Mouse (Mus musculus): ENCODE measurements around the gene Ntn3.

Ntn3 gene

DNA sequence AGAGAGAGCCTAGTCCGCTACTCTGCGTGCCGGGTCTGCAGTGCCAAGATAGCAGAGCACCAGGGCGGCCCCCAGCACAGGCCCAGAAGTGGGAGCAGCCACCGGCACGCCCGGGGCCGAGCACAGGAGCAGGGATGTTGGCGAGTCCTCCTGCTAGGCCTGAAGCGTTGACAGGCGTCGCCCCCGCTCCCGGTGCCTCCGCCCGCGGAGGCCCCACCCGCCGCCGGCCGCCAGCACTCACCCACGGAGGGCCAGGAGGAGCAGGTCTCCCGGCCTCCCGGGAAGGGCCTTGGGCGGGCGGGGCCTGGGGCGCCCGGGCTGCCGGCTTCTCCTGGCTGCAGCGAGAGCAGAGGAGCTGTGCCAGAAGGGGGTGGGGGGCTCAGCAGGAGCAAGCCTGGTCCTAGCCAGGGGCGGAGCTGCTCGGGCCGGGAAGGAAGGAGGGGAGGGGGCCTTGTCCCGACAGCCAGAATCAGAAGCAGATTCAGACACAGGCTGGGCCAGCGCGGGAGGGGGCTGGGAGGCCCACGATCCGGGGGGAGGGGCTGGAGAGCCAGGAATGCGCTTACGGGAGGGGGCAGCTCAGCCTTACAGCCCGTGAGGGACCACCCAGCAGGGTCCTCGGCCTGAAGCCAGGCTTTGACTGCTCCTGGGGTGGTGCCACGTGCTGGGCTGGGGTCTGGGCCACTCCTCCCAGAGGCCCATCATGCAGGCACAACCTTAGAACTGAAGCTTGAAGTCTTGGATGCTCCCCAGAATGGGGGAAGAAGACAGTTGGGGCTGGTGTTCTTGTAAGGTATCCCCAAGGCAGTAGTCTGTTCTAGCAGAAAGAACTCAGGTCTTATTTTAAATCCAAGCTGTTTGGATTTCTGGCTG, at the start of gene Ntn3:
Gene Ntn3 (minus strand): TSS at position 489 of the 873 bp plus-strand sequence.
- no peaks in the 10 kb centered on the region for H3K36me3 ChIP-seq (ENCODE audit: control insufficient read depth, insufficient read depth, low read length, poor library complexity, severe bottlenecking)
- DNase-seq (ENCODE audit: low read depth, low spot score) = peak; percentile 25
- no peaks in the 10 kb centered on the region for H3K27me3 ChIP-seq (ENCODE audit: control insufficient read depth, insufficient read depth, low read length, poor library complexity, severe bottlenecking)

DNA sequence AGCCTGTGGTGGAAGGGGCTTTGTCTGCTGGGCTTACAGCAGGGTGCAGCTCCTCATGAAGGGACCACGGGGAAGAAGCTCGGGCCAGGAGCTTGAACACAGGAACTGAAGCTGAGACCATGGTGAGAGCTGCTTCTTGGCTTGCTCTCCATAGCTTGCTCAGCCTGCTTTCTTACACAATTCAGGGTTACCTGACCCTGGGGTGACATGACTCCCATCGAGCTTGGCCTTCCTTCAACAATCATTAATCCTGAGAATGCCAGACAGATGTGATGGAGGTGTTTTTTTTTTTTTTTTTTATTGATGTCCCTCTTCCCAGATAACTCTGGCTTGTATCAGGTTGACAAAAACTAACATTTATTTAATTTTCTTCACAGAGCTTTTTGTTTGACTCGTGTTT, 49.6 kb upstream of the Ntn3 start:
- Histone ChIP-seq H3K36me3 (ENCODE audit: control insufficient read depth, insufficient read depth, low read length, poor library complexity, severe bottlenecking) (no peaks in the 10 kb centered on the region), H3K27me3 (ENCODE audit: control insufficient read depth, insufficient read depth, low read length, poor library complexity, severe bottlenecking) (no peaks in the 10 kb centered on the region)
- DNase-seq (ENCODE audit: low read depth, low spot score) = no peak

DNA sequence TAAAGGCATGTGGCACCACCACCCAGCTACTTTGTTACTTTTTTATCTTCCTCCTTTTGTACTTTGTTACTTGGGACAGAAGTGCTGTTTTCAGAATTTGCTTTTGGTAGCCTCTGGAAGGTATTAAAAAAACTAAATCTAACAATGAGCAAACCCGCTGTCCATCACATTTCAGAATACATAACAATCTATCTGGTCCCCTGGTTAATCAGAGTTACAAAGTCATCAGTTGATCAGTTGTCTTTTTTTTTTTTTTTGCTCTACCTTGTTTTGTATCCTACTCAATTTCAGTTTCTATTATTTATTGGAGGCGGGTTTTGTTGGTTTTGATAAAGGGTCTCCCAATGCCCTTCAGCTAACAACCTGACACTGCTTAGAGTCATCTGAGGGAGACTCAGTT, 43.0 kb upstream of the Ntn3 start:
- no peaks in the 10 kb centered on the region for H3K36me3 ChIP-seq (ENCODE audit: control insufficient read depth, insufficient read depth, low read length, poor library complexity, severe bottlenecking)
- no peak for DNase-seq (ENCODE audit: low read depth, low spot score)
- H3K27me3 ChIP-seq (ENCODE audit: control insufficient read depth, insufficient read depth, low read length, poor library complexity, severe bottlenecking) = no peaks in the 10 kb centered on the region

GRCm38 (mm10) chr17:24251320-24252069, 42.2 kb upstream of the Ntn3 start, which contains the start of gene Ccnf:
TSS of gene Ccnf (minus strand) at chr17:24251484.
- Histone ChIP-seq H3K36me3 (ENCODE audit: control insufficient read depth, insufficient read depth, low read length, poor library complexity, severe bottlenecking) (no peaks in the 10 kb centered on the region), H3K27me3 (ENCODE audit: control insufficient read depth, insufficient read depth, low read length, poor library complexity, severe bottlenecking) (no peaks in the 10 kb centered on the region)
- peak; percentile 98 for DNase-seq (ENCODE audit: low read depth, low spot score)

DNA sequence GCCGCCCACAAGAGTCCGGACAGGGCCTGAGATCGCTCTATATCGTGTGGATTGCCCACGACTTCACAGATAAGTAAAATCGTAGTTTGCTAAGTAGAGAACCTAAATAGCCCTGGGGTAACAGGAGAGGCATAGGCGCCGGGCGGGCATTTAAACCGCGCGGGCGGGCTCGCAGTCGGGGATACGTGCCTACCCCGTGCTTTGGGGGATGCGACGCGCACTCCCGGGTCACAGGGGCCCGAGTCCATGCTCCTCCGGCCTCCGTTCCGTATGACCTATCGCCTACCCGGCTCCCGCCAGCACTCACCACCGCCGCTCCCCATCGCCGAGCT, 41.6 kb upstream of the Ntn3 start:
- H3K27me3 ChIP-seq (ENCODE audit: control insufficient read depth, insufficient read depth, low read length, poor library complexity, severe bottlenecking) = no peaks in the 10 kb centered on the region
- no peak for DNase-seq (ENCODE audit: low read depth, low spot score)
- no peaks in the 10 kb centered on the region for H3K36me3 ChIP-seq (ENCODE audit: control insufficient read depth, insufficient read depth, low read length, poor library complexity, severe bottlenecking)

DNA sequence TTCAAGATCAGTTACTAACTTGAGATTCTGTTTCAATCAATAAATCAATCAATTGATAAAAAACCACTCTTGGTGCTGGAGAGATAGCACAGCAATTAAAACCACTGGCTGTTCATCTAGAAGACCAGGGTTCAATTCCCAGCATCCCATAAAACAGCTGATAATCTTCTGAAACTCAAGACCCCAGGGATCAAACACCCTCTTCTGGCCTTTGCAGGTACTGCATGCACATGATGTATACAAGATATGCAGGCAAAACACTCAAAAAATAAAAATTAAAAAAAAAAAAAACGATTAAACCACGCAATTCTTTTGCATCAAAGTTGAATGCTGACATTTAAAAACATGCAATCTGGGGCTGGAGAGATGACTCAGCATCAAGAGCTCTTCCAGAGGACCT, 39.3 kb upstream of the Ntn3 start:
- DNase-seq (ENCODE audit: low read depth, low spot score) = peak; percentile 38
- H3K36me3 ChIP-seq (ENCODE audit: control insufficient read depth, insufficient read depth, low read length, poor library complexity, severe bottlenecking) = no peaks in the 10 kb centered on the region
- no peaks in the 10 kb centered on the region for H3K27me3 ChIP-seq (ENCODE audit: control insufficient read depth, insufficient read depth, low read length, poor library complexity, severe bottlenecking)

DNA sequence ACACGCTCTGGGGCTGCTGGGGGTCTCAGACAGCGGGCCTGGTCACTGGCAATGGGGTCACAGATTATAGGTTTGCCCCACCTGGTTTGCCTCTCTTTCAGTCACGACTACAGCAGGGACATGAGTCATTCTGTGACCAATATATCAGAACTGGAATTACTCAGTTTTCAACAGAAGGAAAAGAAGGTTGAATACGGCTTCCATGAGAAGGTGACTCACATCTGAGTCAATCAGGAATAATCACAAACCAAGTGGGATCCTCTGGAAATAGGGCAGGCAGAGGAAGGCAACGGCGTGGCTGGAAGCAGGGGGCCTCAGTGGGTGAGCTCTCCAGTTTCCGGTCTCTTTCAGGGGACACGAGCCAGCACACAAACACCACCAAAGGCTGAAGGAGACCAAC, 34.7 kb upstream of the Ntn3 start:
- DNase-seq (ENCODE audit: low read depth, low spot score) = no peak
- no peaks in the 10 kb centered on the region for H3K27me3 ChIP-seq (ENCODE audit: control insufficient read depth, insufficient read depth, low read length, poor library complexity, severe bottlenecking)
- H3K36me3 ChIP-seq (ENCODE audit: control insufficient read depth, insufficient read depth, low read length, poor library complexity, severe bottlenecking) = 0 out of 2 replicates have a peak, but pooled peaks cover 3% of the 10 kb centered on the region

- H3K36me3 ChIP-seq (ENCODE audit: control insufficient read depth, insufficient read depth, low read length, poor library complexity, severe bottlenecking) = 0 out of 2 replicates have a peak, but pooled peaks cover 3% of the 10 kb centered on the region
- H3K27me3 ChIP-seq (ENCODE audit: control insufficient read depth, insufficient read depth, low read length, poor library complexity, severe bottlenecking) = no peaks in the 10 kb centered on the region
- peak; percentile 66 for DNase-seq (ENCODE audit: low read depth, low spot score)
Observed at GRCm38 (mm10) chr17:24243311-24243969, 34.1 kb upstream of the Ntn3 start.

DNA sequence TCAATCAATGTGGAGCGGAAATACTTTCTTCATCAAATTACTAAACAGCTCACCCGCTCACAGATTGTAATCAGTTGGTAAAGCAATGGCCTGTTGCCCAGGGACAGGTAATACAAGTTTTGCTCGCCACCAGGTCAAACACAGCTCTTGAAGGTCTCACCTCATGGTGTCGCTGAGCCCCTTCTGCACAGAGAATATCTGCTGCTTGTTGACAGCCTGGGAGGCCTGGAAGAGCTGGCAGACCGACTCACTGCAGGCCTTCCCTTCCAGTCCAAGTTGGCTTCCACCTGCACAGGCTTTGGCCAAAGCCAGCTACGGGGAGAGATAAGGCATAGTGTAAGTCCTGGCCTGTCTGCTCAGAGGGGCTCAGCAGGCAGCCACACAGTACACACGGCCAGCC, 27.6 kb upstream of the Ntn3 start:
- DNase-seq (ENCODE audit: low read depth, low spot score) = no peak
- H3K27me3 ChIP-seq (ENCODE audit: control insufficient read depth, insufficient read depth, low read length, poor library complexity, severe bottlenecking) = no peaks in the 10 kb centered on the region
- H3K36me3 ChIP-seq (ENCODE audit: control insufficient read depth, insufficient read depth, low read length, poor library complexity, severe bottlenecking) = peaks cover 1% of the 10 kb centered on the region; the same call in 1 of the 2 replicates

GRCm38 (mm10) chr17:24236479-24236878, 27.1 kb upstream of the Ntn3 start:
- DNase-seq (ENCODE audit: low read depth, low spot score) = no peak
- H3K27me3 ChIP-seq (ENCODE audit: control insufficient read depth, insufficient read depth, low read length, poor library complexity, severe bottlenecking) = no peaks in the 10 kb centered on the region
- no peaks in the 10 kb centered on the region; the same call in 1 of the 2 replicates for H3K36me3 ChIP-seq (ENCODE audit: control insufficient read depth, insufficient read depth, low read length, poor library complexity, severe bottlenecking)

- no peak for DNase-seq (ENCODE audit: low read depth, low spot score)
- Histone ChIP-seq H3K27me3 (ENCODE audit: control insufficient read depth, insufficient read depth, low read length, poor library complexity, severe bottlenecking) (no peaks in the 10 kb centered on the region), H3K36me3 (ENCODE audit: control insufficient read depth, insufficient read depth, low read length, poor library complexity, severe bottlenecking) (0 out of 2 replicates have a peak, but pooled peaks cover 3% of the 10 kb centered on the region)
Observed at GRCm38 (mm10) chr17:24227941-24228340, 18.6 kb upstream of the Ntn3 start.

GRCm38 (mm10) chr17:24226721-24227120, 17.4 kb upstream of the Ntn3 start:
- Histone ChIP-seq H3K27me3 (ENCODE audit: control insufficient read depth, insufficient read depth, low read length, poor library complexity, severe bottlenecking) (no peaks in the 10 kb centered on the region), H3K36me3 (ENCODE audit: control insufficient read depth, insufficient read depth, low read length, poor library complexity, severe bottlenecking) (0 out of 2 replicates have a peak, but pooled peaks cover 3% of the 10 kb centered on the region)
- no peak for DNase-seq (ENCODE audit: low read depth, low spot score)

GRCm38 (mm10) chr17:24225851-24226250, 16.5 kb upstream of the Ntn3 start:
- Histone ChIP-seq H3K27me3 (ENCODE audit: control insufficient read depth, insufficient read depth, low read length, poor library complexity, severe bottlenecking) (no peaks in the 10 kb centered on the region), H3K36me3 (ENCODE audit: control insufficient read depth, insufficient read depth, low read length, poor library complexity, severe bottlenecking) (0 out of 2 replicates have a peak, but pooled peaks cover 3% of the 10 kb centered on the region)
- no peak for DNase-seq (ENCODE audit: low read depth, low spot score)

GRCm38 (mm10) chr17:24224741-24225140, 15.4 kb upstream of the Ntn3 start:
- no peak for DNase-seq (ENCODE audit: low read depth, low spot score)
- 0 out of 2 replicates have a peak, but pooled peaks cover 3% of the 10 kb centered on the region for H3K36me3 ChIP-seq (ENCODE audit: control insufficient read depth, insufficient read depth, low read length, poor library complexity, severe bottlenecking)

More at GRCm38 (mm10) chr17:24224741-24225140, 15.4 kb upstream of the Ntn3 start:
- no peaks in the 10 kb centered on the region for H3K27me3 ChIP-seq (ENCODE audit: control insufficient read depth, insufficient read depth, low read length, poor library complexity, severe bottlenecking)

Measured in splenic B cell, adult 2 months (primary cell).